Mouse (Mus musculus) spleen, adult 2 months (tissue): ENCODE results near the gene Olfr775.

ENCODE experiments used
- CTCF ChIP-seq: fragments of 200-500 bp; IDR thresholded peaks from 2 replicates; pipeline ENCODE4 v1.5.1; 2011; ENCODE audit warnings: mild to moderate bottlenecking, inconsistent platforms; ENCODE audit not compliant: insufficient read depth, insufficient read length, insufficient replicate concordance; ENCODE audit errors: extremely low read depth
- POLR2A ChIP-seq: fragments of 200-500 bp; IDR thresholded peaks from 2 replicates; pipeline ENCODE4 v1.6.1; 2011; ENCODE audit warnings: low read depth, low read length, inconsistent platforms

GRCm38 (mm10) chr10:129248112-129248511 lies at the start of gene Olfr775:
- TF ChIP-seq POLR2A (no peak), CTCF (no peak)
